Mouse (Mus musculus) central nervous system, embryonic 18 days (tissue): ENCODE measurements around the gene Otop3. TPM values are rescaled to one million over a fixed set of nuclear protein-coding genes. Genes with fewer than 3 reads are reported as not detected.

Experiments used
- polyA plus RNA-seq: library from polyadenylated mRNA; depleted of rRNA; stranded (reverse); fragments of >200 nt; gene quantifications from 2 replicates; pipeline ENCODE4 v1.2.3, GENCODE M21; 2012; rRNA removed

The Otop3 gene
- polyA plus RNA-seq, result 0.62 and 0.68 TPM in 2 replicates

GRCm38 (mm10) chr11:115334531-115334930 is at the start of gene Otop3:
TSS of gene Otop3 (plus strand) at chr11:115334731.

GRCm38 (mm10) chr11:115297214-115297826 is 37.2 kb upstream of the Otop3 start, which contains the start of gene Fads6:
TSS of gene Fads6 (minus strand) at chr11:115297663.

GRCm38 (mm10) chr11:115306863-115307262 is 27.7 kb upstream of the Otop3 start, which contains the start of gene Otop2:
TSS of gene Otop2 (plus strand) at chr11:115307163.

GRCm38 (mm10) chr11:115321906-115322693 is 12.4 kb upstream of the Otop3 start, which contains the start of gene Ush1g:
TSS of gene Ush1g (minus strand) at chr11:115322041.

GRCm38 (mm10) chr11:115367395-115367944 is 32.9 kb downstream of the Otop3 start, which contains the start of gene Hid1:
TSS of gene Hid1 (minus strand) at chr11:115367756.

GRCm38 (mm10) chr11:115381743-115382539 is 47.4 kb downstream of the Otop3 start, which contains the start of gene Cdr2l:
TSS of gene Cdr2l (plus strand) at chr11:115381916.

Other genes with a start within 250 kb of the Otop3 start
- 0.79 and 0.87 TPM in 2 replicates for gene Rab37, start 243.3 kb upstream of the Otop3 start, polyA plus RNA-seq
- 0.18 and 0.36 TPM in 2 replicates for gene Cd300lf, start 200.7 kb upstream of the Otop3 start, polyA plus RNA-seq
- 41.7 and 45.8 TPM in 2 replicates for gene Slc9a3r1, start 171.4 kb upstream of the Otop3 start, polyA plus RNA-seq
- gene Tmem104, start 147.2 kb upstream of the Otop3 start, polyA plus RNA-seq, result 5.5 and 7.7 TPM in 2 replicates
- 19.2 and 20.9 TPM in 2 replicates for gene Nat9, start 146.9 kb upstream of the Otop3 start, polyA plus RNA-seq
- gene Grin2c, start 67.5 kb upstream of the Otop3 start, polyA plus RNA-seq, result 2.6 and 3.1 TPM in 2 replicates
- 31.3 and 33.1 TPM in 2 replicates for gene Fdxr, start 57.7 kb upstream of the Otop3 start, polyA plus RNA-seq
- 4.2 and 4.5 TPM in 2 replicates for gene Fads6, start 37.1 kb upstream of the Otop3 start, polyA plus RNA-seq
- 0.07 and 0.16 TPM in 2 replicates for gene Otop2, start 27.6 kb upstream of the Otop3 start, polyA plus RNA-seq
- 0.06 and 0.13 TPM in 2 replicates for gene Ush1g, start 12.7 kb upstream of the Otop3 start, polyA plus RNA-seq
- gene Hid1, start 33.0 kb downstream of the Otop3 start, polyA plus RNA-seq, result 56.4 and 69.3 TPM in 2 replicates
- 31.5 and 32.2 TPM in 2 replicates for gene Cdr2l, start 47.2 kb downstream of the Otop3 start, polyA plus RNA-seq
- gene Mrpl58, start 69.0 kb downstream of the Otop3 start, polyA plus RNA-seq, result 103 and 122 TPM in 2 replicates
- gene Atp5h, start 85.2 kb downstream of the Otop3 start, polyA plus RNA-seq, result 444 and 496 TPM in 2 replicates
- gene Kctd2, start 85.4 kb downstream of the Otop3 start, polyA plus RNA-seq, result 49.7 and 50.7 TPM in 2 replicates
- 0.09 TPM in 1 of 2 replicates, not detected in the other for gene Trim80, start 105.8 kb downstream of the Otop3 start, polyA plus RNA-seq
- 0.10 TPM in 1 of 2 replicates, not detected in the other for gene Slc16a5, start 127.7 kb downstream of the Otop3 start, polyA plus RNA-seq
- 9.9 and 10.3 TPM in 2 replicates for gene Armc7, start 140.9 kb downstream of the Otop3 start, polyA plus RNA-seq
- 69.7 and 88.0 TPM in 2 replicates for gene Nt5c, start 157.1 kb downstream of the Otop3 start, polyA plus RNA-seq
- gene Jpt1, start 179.7 kb downstream of the Otop3 start, polyA plus RNA-seq, result 1,339 and 1,384 TPM in 2 replicates
- gene Sumo2, start 201.5 kb downstream of the Otop3 start, polyA plus RNA-seq, result 630 and 633 TPM in 2 replicates
- 122 and 125 TPM in 2 replicates for gene Nup85, start 229.7 kb downstream of the Otop3 start, polyA plus RNA-seq